Mouse (Mus musculus) left cerebral cortex, postnatal 4 days (tissue): ENCODE results near the gene 1700025G04Rik. TPM values are rescaled to one million over a fixed set of nuclear protein-coding genes. Genes with fewer than 3 reads are reported as not detected.

Source experiments
- DNase-seq: peaks from one replicate; pipeline ENCODE4 v3.0.0-alpha.2; 2022
- intact Hi-C: fragments of 180-260 bp; cut with DNase I; formaldehyde crosslinking; loops from one replicate; pipeline ENCODE4 v1.15.1; 2025
- total RNA-seq, 2 experiments: library from RNA; stranded (reverse); gene quantifications; 2 replicates each; pipeline ENCODE4 v1.2.3; 2021

The 1700025G04Rik gene
- total RNA-seq, 2 experiments from 2014 or later, result 51.3 to 51.4 TPM

DNA sequence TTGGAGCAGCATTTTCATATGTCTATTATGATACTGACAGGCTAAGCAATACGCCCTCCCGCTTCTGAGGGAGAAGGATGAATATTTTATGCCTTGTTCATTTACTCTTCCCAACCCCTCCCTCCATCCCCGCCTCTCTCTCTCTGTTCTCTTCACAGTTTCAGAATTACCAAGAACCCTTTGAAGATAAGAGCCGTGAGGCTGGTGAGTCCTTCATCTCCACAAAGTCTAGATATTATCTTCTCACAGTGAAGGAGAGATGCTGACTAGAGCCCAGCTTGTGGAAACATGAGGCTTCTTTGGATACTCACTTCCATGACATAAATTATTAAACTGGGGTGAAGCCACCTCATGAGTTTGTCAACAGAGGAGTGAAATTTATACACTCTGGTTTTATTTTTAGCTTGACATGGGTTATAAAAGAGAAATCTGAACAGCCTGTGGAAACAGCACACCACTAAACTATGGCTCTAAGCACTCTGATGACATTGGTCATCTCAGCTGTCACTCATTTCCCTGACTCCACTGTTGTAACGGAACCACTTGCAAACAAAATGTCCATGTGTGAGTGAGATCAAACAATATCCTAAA lies 116.7 kb downstream of the 1700025G04Rik start:
- no peak for DNase-seq
- intact Hi-C loops, result no loop called here

DNA sequence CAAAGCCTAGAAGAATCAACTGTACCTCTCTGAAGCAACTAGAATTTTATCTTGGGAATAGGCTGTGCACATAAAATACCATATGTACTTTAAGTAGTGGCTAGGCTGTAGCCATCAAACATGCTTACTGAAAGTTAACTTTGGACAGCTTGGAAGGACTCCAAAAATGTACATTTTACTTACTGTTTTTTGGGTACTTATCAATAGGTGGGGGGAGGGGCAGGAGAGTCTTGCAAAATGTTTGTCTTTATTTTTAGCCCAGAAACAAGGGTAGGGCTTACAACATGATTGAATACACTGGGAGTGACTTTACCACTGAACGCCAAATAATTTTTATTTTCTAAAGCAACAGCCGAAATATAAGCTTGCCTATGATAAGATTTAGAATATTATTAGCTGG lies 118.3 kb downstream of the 1700025G04Rik start:
- intact Hi-C loops, result no loop called here
- DNase-seq, result no peak

DNA sequence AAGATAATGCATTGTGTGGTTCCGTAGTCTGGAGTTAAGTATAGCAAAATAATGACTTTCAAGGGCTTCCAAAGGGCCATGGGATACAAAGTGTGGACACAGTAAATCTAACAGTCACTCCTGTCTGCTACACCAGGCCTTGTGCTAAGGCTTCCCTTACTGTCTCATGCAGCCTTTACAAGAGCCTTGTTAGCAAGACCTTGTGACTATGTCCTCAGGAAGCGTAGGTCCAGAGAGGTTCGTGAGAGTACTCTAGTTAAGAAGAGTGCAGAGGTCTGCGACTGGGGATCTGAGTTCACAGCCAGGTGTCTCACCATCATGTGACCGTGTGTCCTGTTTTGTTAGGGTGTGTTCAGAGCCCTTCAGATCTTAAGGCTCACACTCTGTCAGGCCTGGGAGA lies 121.8 kb downstream of the 1700025G04Rik start:
- intact Hi-C loops, result no loop called here
- DNase-seq, result no peak

DNA sequence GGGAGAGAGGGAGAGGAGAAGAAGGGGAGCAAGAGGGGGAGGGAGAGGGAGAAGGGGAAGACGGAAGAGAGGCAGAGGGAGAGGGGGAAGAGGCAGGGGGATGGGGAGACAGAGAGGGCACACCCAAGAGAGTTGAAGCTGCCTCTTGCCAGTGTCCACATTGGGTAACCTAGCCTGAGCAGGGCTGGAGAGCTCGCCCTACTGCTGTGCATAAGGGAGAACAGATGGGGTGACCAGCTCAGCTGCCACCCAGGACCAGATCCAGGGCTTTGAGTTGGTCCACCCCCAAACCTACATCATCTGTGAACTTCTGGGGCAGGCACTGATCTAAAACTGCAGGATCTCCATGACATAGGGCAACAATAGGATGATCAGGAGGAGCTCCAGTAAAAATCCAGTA lies 125.1 kb downstream of the 1700025G04Rik start:
- DNase-seq, result no peak
- intact Hi-C loops, result no loop called here

DNA sequence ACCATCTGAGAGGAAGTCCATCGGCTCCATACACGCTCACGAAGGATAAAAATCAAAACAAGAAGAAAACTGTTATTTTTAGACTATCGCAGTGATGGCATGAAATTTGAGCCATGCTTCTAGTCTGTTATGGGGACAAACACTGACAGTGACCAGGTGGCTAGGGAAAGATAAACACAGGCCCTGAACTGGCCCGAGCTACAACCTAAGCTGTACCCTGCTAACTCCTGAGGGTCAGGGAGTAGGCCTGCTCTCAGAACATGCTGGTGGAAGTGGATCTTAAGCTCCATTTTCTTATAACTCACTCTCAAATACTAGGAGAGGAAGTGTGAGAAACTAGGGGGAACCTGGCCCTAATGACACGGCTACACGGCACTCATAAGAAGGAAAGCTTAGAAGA lies 126.7 kb downstream of the 1700025G04Rik start:
- DNase-seq, result no peak
- intact Hi-C loops, result no loop called here

DNA sequence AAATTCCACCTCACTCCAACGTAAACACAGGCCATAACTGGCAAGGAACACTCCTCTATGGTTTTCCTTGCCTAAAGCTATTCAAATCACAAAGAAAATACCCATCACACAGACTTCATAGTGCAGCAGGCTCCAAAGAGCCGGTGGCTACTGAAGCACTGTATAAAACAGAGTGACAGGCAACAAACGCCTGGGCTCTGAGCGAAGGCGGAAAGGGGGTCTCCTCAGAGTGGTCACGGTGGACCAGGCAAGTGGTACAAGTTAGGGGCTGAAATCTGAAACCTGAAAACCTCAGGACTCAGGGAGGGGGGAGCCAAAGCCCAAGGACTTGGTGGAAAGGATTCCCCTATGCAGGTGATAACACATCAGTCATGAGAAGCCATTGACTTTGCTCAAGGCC lies 127.8 kb downstream of the 1700025G04Rik start:
- intact Hi-C loops, result no loop called here
- no peak for DNase-seq

DNA sequence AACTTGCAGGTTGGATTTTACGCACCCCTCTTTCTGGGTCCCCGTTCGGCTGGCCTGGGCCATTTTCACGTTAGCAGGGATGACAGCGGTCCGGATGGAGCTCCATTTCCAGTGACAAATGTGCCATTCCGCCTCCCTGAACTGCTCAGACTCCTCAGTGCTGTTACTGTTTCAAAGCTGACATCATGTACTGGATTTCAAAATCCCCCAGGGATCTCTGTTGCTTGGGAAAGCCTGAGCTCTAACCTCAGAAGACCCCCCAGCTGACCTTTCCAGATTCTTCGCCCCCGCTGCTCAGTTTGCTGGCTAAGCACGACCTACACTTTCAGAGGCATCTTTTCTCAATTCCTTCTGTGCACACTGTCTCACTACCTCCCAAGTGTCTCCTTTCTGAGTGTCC lies 128.7 kb downstream of the 1700025G04Rik start:
- intact Hi-C loops, result no loop called here

DNA sequence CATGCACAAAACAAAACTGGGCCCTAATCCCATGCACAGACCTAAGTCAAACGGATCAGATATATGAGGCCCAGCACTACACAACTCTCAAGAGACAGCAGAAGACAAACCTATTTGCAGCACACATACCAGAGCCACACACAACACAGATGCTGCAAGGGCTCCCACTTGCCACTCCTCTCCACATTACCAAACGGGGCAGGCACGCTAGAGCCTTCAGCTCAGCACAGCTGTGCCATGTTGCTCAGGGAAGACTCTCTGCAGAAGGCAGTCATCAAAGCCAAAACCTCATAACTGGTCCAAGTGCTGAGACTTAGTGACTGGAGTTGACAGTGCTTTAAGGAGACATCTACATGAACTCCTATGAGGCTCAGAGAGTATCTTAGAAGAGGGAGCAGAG lies 130.9 kb downstream of the 1700025G04Rik start:
- intact Hi-C loops, result no loop called here
- DNase-seq, result no peak

More for the DNA sequence above, 128.7 kb downstream of the 1700025G04Rik start:
- no peak for DNase-seq

DNA sequence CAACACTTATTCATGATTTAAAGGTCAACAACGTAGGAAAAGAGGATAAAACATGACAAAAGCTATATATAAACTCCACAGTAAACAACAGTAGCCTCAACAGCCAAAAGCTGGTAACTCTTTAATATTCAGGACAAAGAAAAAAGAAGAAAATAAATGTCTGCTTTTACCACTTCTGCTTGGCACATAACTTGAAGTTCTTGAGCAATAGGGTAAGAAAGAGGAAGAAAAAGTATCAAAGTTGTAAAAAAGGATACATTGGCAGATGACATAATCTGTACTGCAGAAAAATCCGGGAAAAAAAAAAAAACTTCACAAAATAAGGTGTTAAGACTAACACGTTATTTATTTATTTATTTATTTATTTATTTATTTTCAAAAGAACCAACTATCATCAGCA lies 131.5 kb downstream of the 1700025G04Rik start:
- intact Hi-C loops, result no loop called here

DNA sequence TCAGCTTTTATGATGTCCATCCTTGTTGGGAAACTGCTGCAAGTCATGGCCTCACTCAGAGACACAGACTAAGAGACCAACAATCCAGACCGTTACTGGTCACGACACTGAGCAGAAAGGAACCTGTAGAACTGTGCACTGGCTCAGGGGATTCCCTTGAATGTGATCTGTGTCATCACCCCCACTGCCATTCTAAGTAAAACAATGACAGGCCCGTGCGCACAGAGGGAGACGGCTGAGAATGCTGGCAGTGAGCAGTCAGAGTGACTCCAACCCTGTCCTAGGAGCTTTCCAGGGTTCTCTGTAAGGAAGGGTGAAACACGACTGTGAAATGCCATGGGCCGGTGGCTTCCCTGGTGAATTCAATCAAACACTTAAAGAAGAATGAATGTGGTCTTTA lies 132.3 kb downstream of the 1700025G04Rik start:
- intact Hi-C loops, result no loop called here
- no peak for DNase-seq

More for the DNA sequence above, 131.5 kb downstream of the 1700025G04Rik start:
- no peak for DNase-seq

DNA sequence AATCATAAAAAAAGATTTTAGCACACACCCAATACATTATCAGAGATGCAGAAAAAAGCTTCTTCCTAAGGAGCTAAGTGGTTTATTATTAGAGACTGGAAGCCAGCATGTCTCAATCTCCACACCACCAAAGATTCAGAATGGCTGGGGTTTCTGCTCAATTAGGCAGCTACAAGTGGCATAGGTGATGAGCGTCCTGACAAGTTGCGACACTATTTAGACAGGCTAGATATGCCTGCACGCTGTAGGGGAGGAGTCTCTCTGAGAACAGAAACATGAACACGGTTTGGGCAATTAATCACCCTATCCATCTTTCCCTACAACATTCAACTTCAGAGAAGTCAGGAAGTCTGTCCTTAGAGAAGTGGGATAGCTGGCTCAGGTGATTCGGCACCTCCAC lies 134.1 kb downstream of the 1700025G04Rik start:
- intact Hi-C loops, result no loop called here
- DNase-seq, result no peak

DNA sequence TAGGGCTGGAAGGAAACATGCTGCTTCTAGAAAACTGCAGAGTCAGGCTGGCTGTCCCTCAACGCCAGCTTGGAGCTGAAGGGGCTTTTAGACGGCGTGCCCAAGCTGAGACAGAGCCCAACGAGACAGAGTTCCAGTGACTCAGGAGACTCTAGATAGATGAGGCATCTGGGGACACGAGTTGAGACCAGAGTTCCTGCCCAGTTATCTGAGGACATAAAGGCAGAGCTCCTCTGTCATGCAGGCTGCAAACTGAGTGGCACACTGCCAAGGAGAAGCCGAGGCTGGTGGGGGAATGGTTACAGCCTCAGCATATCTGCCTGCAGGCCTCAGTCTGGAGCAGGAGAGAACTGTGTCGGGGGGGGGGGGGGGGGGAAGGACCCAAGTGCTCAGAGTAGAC lies 136.4 kb downstream of the 1700025G04Rik start:
- intact Hi-C loops, result no loop called here
- DNase-seq, result peak; percentile 74

DNA sequence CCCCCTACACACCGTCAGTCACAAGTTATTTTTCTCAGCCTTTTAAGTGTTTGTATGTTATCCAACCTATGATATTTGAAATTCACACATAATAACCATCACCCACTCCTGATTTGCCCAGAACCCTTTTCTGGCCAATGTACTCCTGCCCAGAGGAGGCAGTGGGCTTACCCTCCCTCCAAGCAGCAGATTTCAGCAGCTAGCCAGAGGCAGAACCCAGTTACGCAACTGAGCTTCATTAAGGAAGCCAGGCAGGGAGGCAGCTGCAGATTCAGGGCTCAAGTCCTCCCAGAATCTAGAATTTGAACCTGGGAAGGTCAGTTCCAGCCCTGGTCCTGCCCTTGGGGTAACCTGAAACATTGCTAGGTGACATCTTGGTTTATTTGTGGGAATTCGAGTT lies 141.9 kb downstream of the 1700025G04Rik start:
- DNase-seq, result no peak
- intact Hi-C loops, result no loop called here

DNA sequence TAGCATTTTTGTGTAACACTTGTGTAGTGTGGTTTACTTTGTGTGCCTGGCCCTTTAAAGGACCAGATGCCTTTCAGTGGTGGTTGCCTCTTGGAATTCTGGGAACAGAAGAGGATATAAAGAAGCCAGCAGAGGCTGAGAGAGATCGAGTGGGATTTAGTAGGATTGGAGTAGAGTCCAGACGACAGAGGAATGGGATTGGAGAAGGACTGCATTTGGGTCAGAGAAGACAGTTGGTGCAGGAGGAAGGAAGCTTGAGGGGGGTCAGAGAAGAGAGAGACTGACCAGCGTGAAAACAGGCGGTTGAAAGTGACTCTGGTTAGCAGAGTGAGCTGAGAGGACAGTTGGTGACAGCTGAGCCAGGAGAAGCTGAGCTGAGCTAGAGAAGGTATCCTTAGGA lies 142.4 kb downstream of the 1700025G04Rik start:
- DNase-seq, result no peak
- intact Hi-C loops, result no loop called here

DNA sequence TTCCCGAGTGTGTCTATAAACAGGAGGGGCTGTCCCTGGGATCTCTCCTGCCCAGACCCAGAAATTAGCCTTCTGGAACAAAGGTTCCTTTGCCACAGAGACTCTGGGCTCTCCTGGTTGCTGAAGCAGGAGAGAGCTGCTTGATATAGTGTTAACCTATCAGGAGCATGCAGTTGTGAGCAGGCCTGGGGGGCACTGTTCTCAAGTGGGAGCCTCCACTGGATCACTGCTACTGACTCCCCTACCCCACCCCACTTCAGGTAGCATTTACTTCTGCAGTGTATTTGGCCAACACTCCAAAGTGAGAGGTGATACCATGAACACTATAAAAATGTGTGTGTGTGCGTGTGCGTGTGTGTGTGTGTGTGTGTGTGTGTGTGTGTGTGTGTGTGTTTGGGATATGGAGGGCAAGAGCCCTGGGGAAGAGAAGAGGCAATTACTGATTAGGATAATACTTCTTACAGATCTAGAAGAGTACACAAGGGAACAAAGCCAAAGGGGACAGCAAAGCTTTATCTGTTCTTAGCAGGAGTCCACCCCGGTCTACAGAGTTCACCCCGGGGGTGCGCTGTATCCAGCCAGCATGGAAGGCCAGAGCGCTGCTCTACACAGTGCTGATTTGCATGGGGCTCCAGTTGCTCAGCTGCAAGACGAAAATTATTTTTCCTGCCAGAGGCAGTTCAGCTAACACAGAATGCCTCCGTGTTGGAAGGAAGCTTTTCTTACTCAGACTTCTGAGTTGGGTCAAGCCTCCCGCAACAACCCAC lies 145.3 kb downstream of the 1700025G04Rik start:
- peak; percentile 26 for DNase-seq
- intact Hi-C loops, result no loop called here

DNA sequence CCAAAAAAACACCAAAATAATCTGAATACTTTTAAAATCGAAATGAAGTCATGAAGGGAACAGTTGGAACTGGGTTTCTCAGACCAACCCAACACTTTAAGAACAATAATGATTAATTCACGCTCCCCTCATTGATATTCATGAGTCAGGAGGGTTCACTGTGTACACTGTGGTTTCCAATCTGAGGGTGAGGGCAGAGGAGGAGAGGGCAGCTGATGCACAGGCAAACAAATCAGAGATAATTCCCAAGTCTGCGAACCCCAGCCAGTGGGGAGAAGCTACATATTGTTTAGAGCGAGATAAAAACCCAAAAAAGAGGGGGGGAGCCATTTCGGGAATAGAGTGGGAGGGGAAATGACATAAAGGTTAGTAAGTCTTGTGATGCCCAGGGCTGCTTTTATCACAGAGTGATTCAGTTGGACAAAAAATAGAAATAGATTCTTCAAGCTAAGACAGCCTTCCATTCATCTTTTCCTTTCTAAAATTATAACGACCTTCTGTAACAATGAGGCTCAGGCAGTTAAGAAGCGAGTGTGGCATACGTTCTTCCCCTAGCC lies 146.2 kb downstream of the 1700025G04Rik start:
- no peak for DNase-seq
- intact Hi-C loops, result no loop called here

DNA sequence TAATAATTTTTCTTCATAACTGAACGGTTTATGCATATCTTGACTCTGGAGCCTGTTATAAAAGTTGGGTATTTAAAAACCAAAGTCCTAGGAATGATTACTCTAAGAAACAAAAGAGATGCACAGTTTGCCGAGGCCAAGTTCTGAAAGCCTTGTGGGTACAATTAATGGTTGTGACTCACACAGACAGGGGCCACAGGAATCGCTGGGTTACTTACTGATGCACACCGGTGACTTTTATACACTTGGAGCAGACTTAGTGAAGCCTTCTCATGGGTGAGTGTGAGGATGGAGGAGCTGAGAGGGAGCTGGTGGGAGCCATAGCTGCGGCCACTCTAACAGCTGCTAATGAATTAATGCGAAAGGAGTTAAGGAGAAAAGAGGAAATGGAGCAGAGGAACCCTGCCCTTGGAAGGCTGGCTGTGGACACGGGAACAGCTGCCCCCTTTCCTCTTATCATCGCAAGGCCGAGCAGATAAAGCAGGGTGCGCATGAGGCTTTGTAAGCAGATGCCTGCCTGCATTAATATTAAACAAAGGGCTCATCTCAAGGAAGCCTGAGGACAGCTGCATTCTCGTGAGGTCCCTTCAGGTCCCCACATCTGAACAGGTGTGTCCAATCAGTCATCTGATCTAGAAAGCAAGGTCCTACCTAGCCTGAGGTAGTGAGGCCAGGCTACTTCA lies 146.8 kb downstream of the 1700025G04Rik start:
- intact Hi-C loops, result no loop called here
- DNase-seq, result no peak

DNA sequence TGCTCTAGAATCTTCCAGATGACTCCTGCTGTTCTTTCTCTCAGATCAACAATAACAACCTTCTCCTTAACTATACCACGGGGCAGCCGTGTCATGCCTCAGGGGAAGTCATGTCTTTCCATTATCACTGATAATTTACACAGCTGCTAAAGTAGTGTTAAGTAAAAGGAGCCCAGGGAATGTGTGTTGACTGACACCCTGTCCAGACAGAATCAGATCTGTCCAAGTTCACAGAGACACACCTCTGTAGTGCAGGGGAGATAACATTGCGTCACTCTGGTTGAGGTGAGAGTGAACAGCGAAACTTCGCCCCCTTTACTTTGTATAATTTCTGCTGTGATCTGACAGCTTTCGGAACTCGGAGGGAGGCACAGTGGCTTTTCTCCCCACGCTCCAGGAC lies 149.9 kb downstream of the 1700025G04Rik start:
- no peak for DNase-seq
- intact Hi-C loops, result no loop called here

DNA sequence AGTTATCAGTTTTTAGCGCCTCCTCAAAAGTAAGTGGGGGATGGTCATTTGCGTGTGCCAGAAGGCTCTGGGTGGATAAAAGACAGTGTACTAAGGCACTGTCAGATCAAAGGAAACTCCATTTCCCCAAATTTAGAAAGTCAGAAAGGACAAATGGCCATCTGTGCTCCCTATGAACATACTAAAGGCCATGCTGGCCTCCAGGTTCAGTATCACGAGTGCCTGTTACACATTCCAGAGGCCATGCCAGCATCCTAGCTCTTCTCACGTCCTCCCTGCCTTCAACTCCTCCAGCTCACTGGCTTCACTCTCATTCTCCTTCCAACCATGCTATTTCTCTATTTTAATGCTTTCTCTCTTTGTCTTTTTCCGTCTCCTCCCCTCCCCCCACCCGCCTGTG lies 150.4 kb downstream of the 1700025G04Rik start:
- DNase-seq, result no peak
- intact Hi-C loops, result no loop called here

DNA sequence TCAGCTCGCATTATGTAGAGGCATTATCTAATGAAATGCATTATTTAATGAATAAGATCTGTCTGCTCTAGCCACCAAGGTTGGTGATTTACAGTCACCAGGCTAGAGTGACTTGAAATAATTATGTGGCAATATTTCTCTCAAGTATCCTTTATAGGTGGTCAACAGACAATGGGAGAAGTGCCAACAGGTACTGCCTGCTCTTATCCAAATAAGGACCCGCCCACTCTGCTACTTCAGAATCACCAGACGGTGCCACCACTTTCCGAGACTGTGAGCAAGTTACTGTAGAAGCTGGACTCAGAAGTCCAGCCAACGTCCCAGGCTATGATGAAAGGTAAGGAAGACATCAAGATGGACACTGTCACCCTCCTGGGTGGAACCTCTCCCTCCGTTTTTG lies 156.3 kb downstream of the 1700025G04Rik start:
- no peak for DNase-seq
- intact Hi-C loops, result no loop called here

DNA sequence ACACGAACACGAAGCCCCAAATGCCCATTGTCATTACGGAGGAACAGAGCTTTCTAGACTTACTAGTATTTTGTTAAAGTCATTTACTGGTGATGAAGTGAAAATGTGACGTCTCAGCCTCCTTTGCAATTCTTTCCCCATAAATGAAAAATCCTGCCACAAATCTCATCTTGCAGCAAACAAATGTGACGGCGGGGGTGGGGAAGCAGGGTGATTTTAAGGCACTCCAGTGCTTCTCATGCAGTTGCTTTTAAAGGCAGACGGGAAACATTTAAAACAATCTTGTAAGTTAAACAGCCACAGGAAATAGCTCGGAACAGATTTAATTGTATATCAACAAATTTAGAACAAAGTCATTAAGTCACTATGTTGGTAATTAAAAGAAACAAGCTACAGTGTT lies 163.1 kb downstream of the 1700025G04Rik start:
- intact Hi-C loops, result no loop called here
- DNase-seq, result no peak

DNA sequence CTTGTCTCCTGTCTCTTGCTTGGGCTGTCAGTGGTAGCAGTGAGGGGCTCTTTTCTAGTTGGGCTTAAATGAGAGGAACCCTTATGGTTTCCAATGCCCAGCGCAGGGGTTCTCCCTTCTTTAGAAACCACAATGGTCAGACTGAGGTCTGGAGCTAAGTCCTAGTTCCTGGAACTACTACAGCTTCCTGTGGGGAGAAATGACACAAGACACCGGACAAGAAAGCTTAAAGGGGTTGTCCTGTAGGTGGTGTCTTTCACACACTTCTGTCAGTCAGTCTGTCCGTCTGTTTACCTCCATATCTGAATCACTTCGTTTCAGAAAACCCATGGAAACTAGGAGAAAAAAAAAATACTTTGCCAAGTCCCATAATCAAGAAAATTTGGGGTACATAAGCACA lies 163.8 kb downstream of the 1700025G04Rik start:
- intact Hi-C loops, result no loop called here
- no peak for DNase-seq
